Mouse (Mus musculus) spleen, embryonic (tissue): Measurements from ENCODE around the gene Serpinh1.

Experiments used
- CTCF ChIA-PET: fragments of 350-600 bp; sonication (Branson Sonifier 250); formaldehyde crosslinking; loops from one replicate; lab custom pipeline; 2022; lab: Charles Lee

Gene Serpinh1

DNA sequence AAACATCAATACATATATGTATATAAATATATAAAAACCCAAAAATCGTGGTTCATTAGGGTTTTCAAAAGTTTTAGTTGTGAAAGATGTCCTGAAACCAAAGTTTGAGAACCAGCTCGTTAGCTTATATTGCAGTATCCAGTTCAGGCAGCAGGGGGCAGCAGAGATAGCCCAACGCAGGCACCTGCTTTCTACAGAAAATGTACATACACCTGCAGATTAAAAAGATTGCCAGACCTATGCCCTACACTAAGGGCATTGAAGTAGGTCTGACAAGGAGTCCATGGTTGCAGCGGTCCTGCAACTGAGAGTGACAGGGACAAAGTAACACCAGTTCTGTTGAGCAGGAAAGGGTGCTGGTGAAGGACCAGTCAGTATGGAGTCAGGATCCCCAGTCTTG is 22.4 kb upstream of the Serpinh1 start:
- CTCF ChIA-PET: interaction anchor here (0.6 to 0.7 kb wide), 2 partner anchors 74 to 76 kb away, joined by 3 read pairs; no protein-coding TSS in a partner anchor

DNA sequence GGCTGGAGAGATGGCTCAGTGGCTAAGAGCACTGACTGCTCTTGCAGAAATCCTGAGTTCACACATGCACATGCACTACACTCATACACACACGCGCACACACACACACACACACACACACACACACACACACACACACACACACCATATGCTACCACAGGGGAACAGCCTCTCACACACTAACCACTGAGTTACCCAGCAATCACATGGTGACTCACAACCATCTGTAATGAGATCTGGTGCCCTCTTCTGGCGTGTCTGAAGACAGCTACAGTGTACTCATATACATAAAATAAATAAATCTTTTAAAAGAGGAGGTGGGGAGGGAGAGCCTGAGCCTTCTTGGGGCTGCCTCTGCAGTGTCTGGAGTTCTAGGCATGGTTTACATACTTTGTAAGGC is 21.3 kb upstream of the Serpinh1 start:
- CTCF ChIA-PET: interaction anchor here (0.6 kb wide), 1 partner anchor 19 kb away, joined by 4 read pairs; no protein-coding TSS in a partner anchor

DNA sequence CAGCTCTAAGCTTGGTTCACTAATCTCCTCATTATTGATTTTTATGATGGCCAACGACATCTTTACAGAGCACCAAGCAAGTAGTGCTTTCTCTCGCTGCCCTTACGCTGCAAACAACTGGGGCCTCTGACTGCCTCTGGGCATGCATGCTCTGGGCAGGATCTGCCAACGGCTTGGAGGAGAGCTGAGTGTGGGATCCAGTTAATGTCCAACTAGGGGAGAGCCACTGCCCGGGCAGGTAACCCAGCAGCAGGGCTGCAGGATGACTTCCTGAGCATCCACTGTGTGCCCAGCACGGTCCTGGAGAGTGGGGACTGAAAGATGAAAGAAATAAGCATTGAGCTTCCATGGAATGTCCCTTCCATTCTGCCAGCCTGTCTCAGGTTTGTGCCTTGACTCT is 13.7 kb upstream of the Serpinh1 start:
- CTCF ChIA-PET: interaction anchor here (0.6 kb wide), 1 partner anchor 61 kb away, joined by 5 read pairs; no protein-coding TSS in a partner anchor

DNA sequence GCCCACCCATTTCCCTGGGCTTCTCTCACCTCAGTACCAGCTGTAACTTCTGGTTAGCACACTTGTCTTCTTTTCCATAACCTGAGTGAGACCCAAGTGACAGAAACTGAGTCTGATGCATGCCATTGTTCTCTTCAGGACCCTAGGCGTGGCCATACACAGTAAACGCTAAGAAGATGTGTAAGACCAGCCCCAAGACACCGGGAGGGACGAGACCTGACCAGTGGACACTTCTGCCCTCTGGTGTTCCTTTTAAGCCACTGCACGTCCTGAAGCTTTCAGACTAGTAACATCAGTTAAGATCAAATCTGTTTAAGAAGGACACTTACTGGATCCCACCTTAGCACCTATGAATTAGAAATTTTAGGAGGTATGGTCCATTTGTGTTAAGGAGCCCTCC is 12.0 kb upstream of the Serpinh1 start:
- CTCF ChIA-PET: interaction anchor here (0.6 to 0.7 kb wide), 2 partner anchors 35 to 75 kb away, joined by 3 to 8 read pairs; no protein-coding TSS in a partner anchor

DNA sequence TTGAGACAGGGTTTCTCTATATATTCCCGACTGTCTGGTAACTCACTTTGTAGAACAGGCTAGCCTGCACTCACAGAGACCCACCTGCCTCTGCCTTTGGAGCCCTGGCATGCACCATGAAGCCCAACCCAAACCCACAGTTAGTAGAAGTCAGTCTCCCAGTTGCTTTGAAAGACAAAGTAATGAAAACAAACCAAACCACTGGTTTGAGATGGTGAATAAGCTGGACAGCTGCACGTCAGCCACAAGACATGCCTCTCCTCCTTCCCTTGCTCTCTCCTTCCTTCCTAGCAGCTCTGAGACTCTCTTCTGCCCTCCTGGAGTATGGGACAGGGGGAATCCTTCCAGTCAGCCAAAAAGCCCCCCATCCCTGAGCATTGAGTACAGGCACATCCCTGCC is 9.1 kb upstream of the Serpinh1 start:
- CTCF ChIA-PET: no interaction called here

DNA sequence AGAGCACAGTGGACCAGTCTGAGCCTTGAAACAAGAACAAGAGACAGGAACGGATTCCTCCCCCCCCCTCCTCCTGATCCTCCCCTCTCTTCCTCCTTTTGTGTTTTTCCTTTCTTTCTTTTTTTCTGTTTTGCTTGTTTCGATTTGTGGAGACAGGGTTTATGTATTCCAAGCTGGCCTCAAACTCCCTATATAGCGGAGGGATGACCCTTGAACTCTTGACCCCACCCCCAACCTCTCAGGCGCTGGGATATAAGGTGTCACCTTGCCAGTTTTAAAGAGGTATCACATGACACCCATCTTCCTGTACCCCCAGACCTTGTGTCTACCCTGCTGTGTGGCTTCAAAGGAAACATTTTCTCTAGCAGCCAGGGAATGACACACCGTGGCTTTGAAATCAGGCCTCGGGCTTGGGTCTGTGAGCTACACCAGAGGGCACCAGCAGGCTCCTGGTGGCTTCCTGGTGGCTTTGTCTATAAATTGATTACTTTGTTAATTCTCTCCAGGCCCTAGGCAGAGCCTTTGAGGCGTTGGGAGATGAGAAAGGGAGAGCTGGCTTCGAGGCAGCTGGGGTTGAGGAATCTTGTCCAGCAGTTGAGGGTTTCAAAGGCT is 7.9 kb upstream of the Serpinh1 start:
- CTCF ChIA-PET: no interaction called here

DNA sequence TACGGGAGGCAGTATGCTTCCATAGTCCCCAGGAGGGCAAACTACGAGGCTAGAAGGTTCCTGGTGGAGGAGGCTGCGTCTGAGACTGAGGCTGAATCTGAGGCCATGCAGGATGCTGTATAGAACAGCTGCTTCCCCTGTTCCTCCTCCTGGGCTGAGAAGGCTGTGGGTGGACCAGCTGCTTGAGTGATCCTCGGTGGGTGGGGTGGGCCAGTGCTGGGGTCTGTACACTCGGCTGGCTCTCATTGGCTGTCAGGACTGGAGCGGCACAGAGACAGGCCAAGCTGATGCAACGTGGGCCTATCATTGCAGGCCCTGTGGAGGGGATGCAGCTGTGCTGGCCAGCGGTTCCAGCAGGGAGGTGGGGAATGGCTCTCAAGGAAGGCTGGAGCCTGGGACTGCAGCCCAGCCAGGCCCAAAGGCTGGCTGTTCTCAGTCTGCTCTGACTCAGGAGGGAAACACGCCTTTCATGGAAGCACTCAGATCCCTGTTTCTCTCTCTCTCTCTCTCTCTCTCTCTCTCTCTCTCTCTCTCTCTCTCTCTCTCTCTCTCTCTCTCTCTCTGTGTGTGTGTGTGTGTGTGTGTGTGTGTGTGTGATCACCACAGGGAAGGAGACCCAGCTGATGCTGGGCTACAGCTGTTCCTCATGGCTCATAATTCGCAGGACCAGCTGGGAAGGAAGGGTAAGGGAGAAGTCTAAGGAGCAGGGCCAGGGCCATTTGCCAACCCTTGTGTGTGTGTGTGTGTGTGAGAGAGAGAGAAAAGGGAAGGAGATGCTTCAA is 7.2 kb upstream of the Serpinh1 start:
- CTCF ChIA-PET: no interaction called here

DNA sequence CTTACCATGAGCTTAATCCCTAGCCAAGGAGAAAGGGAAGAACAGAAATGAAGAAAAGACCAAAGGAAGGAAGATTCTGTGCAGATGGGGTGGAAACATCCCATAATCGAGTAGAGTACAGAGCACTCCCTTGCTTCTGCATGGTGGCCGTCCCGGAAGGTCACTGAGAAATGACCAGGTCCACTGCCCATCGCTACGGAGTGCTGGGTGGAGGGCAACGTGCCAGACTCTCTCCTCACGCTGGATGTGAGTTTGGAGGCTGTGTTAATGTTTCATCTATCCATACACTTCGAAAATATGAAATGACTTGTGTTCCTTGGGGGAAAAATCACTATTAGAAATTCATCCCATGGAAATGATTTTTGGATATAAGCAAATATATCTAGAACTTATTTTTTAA is 5.3 kb upstream of the Serpinh1 start:
- CTCF ChIA-PET: no interaction called here

DNA sequence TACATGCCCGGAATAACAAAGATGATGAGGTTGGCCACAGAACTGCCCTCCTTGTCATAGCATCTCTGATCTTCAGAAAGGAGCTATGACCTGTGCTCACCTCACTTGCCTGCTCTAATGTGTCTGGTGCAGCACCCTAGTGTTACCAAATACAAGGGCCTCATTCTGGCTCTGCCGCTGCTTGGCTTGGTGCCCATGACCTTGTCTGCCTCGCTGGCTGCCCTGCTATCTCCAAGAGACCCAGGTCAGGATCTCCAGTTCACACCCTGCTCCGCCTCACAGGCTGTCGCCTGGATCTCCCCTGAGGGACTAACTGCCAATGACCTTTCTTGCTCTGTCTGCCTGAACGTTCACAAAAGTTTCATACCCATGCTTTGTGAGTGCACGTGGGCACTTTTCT is 4.2 kb upstream of the Serpinh1 start:
- CTCF ChIA-PET: no interaction called here

DNA sequence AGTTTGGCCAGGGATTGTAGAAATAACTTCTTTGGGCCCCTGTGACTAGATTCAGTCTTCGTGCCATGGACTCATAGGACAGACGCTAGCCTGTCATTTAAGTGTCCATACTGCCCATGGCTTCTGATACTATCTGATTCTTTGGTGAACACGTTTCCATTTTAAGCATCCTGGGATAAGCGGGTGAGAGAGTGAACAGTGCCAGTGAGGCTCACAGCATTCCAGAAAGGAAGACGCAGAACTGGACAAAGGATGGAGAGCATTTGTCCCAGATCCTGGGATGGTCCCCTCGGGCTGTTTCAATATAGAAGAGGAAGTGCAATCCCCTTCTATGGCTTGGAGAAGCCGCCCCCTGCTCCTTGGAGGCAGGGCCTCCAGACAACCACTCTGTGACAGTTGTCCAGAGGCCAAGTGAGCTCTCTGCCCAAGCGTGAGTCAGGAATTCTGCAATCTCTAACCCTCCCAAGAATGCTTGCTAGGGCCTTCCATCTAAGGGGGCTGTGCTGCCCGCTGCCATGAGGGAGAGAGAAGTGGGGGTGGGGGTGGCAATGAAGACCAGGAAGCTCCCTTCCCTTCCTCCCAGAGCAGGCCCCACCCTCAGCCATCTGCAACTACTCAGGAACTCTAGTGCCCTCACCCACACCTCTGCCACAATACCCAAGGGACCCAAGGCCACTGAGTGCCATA is 3.3 kb upstream of the Serpinh1 start:
- CTCF ChIA-PET: no interaction called here

DNA sequence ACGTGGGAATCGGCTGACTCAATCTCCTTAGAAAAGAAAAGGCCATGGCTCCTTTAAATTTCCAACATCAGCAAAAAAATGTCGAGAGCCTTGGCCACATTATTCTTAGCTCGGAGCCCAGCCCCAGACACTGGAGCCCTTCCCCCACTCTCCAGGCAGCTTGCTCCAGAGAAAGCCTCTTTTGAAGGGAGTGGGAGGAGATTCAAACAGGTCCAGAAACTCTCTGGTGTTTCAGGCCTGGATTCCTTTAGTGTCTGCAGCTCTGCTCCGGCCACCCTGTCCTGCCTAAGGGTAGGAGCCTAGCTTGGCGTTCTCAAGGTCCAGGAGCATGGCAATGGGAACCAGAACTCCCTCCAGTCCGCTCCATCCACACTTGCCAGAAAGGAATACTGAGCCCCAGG is 2.7 kb upstream of the Serpinh1 start:
- CTCF ChIA-PET: no interaction called here

DNA sequence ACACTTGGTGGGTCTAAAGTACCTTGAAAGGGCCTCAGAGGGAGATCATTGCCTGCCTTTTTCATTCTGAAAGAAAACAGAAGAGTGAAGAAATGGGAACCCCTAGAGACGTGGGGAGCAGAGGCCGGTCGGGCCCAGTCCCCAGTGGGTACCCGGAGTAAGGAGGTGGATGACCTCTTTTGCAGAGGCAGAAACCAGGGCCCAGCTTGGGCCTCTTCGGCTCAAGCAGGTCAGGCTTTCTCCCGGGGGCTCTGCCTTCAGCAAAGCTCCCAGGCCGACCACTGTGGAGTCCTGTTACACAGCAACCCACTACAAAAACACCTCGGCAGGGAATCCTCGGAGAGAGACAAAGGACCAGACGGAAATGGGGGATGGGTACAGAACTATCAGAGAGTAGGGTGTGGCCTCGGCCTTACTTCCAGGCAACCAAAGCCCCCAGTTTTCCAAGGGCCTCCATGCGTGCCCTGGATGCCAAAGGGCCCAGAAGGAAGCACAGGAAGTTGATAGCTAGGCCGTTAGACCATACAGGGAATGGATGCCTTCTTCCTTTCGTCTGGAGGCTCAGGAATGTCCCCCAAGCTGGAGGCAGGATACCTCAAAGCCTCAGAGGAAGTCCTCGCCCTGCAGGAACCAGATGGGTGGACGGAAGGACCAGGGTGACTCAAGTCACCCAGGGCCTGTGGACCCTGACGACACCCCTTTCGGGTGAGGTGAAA is 1.1 kb downstream of the Serpinh1 start:
- CTCF ChIA-PET: no interaction called here

DNA sequence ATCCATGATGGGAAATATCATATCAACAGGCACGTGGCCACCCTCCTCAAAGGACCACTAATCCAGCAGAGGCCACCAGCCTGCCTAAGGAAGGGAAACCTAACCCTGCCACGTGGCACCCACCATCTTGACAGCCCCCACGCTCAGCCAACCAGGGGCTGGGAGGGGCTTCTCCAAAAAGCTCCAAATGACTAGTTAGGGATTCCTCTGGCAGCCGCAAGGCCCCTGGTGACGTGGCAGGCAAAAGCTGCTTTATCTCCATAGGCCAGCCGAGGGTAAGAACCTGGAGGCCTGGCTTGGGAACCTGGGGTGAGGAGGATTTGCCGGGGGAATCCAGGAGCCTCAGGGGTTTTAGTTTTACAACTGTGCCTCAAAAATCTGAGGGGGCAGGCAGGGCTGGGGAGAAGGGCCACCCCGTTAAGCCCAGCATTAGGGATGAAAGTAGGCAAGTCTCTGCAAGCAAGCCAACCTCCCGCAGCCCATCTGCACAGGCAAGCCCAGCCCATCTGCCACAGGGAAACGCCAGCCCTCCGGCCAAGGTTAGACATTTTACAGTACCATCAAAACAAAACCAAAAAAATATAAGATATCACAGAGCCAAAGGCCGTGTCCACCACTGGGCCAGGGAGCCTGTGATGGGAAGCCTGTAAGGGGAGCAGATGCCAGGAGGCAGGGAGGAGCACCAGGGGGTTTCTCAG is 1.8 kb downstream of the Serpinh1 start:
- CTCF ChIA-PET: no interaction called here

DNA sequence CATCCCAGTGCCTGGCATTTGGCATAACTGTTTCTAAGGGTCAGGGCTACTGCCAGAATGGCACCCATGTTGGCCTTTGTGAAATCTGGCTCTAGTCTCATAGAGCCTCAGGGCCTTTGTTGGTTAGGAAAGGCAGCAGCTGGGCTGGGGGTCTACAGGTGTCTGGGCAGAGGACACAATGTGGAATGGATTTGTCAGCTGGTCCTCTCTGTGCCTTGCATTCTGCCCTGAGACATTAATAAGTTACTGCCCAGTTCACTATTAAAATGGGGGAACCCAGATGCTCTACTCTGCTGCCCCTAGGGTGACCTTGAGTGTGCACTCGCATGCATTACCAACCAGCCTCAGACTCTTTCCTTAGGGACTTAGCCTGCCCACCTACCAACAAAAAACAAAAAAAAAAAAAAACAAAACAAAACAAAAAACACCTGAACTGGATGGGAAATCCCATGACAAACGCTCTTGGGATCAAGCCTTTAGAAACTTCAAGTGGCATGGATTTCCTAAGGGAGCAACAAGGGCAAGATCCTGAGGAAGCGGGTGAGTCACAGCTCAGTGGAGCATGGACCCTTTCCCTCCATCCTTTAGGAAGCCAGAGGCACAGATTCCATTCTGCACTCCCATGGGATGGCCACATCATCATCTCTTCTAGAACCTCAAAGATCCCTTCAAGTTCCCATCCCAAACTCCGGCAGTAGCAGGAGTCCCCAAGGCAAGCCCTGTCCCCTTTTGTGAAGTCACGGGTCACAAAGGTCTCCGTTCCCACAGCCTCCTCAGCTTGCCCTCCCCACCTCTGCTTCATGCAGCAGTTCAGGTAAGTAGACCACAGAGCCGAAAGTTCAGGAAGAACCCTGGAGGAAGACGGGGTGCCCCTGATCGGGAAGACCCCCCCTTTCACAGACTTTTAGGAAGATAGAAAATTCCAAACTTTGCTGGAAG is 3.0 kb downstream of the Serpinh1 start:
- CTCF ChIA-PET: no interaction called here

DNA sequence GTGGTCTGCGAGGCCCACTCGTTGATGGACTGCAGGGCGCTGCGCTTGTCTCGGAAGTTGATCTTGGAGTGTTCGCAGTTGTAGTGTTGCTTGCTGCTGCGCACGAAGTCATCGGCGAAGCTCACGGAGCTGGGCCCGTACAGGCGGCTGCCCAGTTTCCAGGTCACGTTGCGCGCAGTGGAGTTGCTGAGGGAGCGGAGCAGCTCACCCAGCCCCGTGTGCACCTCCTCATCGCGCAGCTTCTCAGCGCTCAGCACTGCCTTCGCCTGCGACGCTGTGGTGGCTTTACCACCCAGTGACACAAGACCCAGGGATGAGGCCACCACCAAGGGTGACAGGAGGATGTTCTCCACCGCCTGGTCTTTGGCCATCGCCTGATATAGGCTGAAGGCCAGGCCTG is 4.2 kb downstream of the Serpinh1 start:
- CTCF ChIA-PET: no interaction called here

DNA sequence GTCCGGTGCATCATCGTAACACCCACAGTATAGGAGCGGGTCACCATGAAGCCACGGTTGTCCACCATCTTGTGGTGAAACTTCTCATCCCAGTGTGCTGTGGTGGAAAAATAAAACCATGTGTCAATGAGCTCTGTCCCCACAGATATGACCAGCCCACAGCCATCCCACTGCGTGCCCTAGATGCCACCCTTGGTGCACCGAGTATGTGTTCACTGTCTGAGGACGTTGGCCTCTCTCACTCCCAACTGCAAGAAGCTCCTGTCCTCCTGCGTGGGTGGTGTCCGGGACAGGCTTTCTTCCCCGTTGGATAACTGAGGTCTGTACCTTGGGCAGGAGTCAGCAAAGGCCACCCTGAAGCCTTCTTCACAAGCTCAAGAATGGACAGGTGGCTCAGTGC is 5.8 kb downstream of the Serpinh1 start:
- CTCF ChIA-PET: no interaction called here

DNA sequence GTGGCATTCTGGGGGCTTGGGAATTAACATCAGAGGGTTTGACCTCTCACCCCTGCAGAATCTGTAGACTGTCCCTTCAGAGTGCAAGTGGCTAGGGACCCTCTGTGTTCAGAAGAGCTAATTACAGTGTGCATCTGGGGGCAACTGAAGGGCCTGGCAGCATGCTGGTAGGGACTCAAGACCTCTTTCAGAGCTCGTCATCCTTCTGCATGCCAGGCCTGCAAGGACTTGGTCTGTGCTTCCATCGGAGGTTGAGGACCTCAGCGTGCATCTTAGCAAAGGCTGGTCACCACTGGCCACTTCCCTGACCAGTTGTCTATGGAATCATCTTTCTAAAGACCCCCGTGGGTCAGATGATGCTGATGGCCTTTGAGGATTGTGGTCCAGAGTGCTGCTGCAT is 9.5 kb downstream of the Serpinh1 start:
- CTCF ChIA-PET: interaction anchor here (0.6 kb wide), 1 partner anchor 612 kb away, joined by 3 read pairs; no protein-coding TSS in a partner anchor

DNA sequence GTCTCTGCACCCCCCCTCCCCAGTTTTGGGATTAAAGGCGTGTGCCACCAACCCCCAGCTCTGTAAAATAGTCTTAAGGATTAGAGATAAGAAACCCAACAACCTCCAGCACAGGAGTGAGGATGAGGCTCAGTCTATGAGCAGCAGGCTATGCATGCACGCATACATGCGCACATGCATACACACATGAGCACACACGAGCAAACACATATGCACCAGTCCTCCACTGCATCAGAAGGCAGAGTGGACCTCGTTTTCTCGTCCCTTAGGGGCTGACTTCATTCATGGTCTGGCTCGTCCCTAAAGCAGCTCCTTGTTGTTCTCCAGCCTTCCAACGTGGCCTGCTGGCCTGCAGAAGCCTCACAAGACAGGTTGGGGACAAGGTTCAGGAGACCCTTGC is 12.3 kb downstream of the Serpinh1 start:
- CTCF ChIA-PET: no interaction called here

DNA sequence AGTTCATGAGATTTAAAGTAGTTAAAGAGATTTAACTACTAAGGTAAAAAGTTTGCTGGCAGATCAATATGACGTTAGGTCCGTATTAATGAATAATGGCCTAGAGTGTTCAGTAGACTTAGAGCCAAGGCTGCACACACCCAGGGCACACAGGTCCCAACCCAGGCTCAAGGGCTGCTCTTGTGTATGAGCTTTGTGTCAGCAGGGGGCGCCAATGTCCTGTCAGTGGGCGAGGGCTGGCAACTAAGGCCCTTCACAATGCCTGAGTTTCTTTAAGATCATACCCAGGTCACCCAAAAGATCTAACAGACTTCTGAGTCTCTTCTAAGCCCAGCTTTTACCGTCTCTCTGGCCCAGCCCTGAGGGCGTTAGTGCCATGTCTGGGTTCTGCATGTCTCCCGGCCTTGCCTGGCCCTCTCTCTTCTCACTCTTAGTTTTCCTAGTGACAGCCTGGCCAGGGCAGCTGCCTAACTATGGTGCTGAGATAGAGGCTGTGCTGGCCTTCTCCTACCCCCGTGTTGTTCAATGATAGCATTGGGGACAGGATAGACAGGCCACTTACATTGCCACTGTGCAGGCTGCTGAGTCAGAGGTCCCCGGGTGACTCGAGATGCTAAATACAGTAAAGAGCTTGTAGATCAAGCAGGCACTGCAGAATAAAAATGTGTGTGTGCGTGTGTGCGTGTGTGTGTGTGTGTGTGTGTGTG is 20.1 kb downstream of the Serpinh1 start:
- CTCF ChIA-PET: no interaction called here
